Mouse (Mus musculus) CH12.LX (cell line): Measurements from ENCODE around the gene Pilra.
A peak's percentile ranks its signal among the peaks of the same experiment; 100 is the strongest.

Experiments used
- CHD2 ChIP-seq: IDR thresholded peaks from 2 replicates; pipeline ENCODE4 v1.6.1; 2011; ENCODE audit warnings: low read length, improper control_type of control experiment
- CTCF ChIP-seq, 2 experiments: IDR thresholded peaks in 1 of 2; conservative IDR thresholded peaks in 1 of 2; 2 replicates each; pipeline ENCODE4 v1.5.1; 2011 to 2012; ENCODE audit warnings: low read depth in 2 of 2, low read length in 2 of 2, improper control_type of control experiment in 1 of 2, inconsistent platforms in 1 of 2, mild to moderate bottlenecking in 1 of 2, moderate library complexity in 1 of 2
- EP300 ChIP-seq: IDR thresholded peaks from 2 replicates; pipeline ENCODE4 v1.6.1; 2011; ENCODE audit warnings: low read length, improper control_type of control experiment
- MYC ChIP-seq: IDR thresholded peaks from 2 replicates; pipeline ENCODE4 v1.6.1; 2011; ENCODE audit warnings: low read depth, mild to moderate bottlenecking, improper control_type of control experiment, low read length

DNA sequence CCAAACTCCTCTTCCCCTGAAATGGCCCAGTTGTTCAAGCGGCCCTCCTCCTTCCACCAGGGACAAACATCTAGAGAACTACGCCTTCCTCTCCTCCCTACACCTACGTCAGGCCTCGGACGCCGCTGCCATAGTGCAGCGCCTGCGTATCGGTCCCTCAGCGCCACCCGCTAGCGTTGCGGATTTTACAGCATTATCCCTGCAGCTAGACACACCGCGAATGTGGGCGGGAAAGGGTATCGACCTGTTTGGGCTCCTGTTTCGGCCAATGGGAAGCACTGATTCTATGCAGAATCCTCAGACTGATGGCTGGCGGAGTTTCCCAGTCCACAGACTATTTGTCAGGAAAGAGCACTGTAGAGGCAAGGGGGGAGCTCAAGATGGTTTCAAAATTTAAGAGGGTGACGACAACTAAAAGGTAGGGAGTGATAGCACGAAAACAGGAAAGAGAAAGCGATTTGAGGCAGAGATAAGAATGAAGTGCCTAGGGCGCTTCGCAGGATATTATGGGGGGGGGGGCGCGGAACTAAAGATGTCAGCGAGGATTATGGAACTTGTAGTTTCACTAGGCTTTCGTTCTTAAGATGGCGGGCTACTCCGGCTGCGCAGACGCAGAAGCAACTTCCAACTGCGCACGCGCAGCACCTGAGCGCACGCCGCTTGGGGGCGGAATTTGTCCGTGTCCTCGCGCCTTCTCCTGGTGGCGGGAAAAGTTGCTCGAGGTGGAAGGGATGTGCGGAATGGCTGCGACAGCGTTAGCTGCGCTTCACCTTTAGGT, 48.7 kb downstream of the Pilra start, which contains the start of the genes Mepce and Zcwpw1:
- TF ChIP-seq EP300 (no peak), CTCF (conservative IDR thresholded peaks at IDR 0.05 in 1 of 2, IDR thresholded peaks at IDR 0.05 in 1 of 2; ENCODE audit: low read depth in 2 of 2, low read length in 2 of 2) (peak in 1 of 2 experiments; percentile 71; a peak in 2 of 4 replicates), CHD2 (peak; percentile 56; the same call in 1 of the 2 replicates), MYC (peak; percentile 87)
